Mouse (Mus musculus) hindbrain, embryonic 12.5 days (tissue): ENCODE data around the gene Slc25a47. TPM values are rescaled to one million over a fixed set of nuclear protein-coding genes. Genes with fewer than 3 reads are reported as not detected.

ENCODE experiments used
- ATAC-seq: fragments of 200-750 bp; cut with Nextera tagmentation; 2 replicates; pipeline ENCODE4 v1.8.0; 2017; ENCODE audit warnings: moderate TSS enrichment; ENCODE audit not compliant: low FRiP score
- H3K27ac ChIP-seq: fragments of 300-500 bp; sonication (generic); 2 replicates; pipeline ENCODE4 v1.5.1; 2016; ENCODE audit warnings: mild to moderate bottlenecking
- H3K27me3 ChIP-seq: fragments of 300-500 bp; sonication (generic); 2 replicates; pipeline ENCODE4 v1.6.1; 2016; ENCODE audit warnings: mild to moderate bottlenecking
- H3K36me3 ChIP-seq: fragments of 300-500 bp; sonication (generic); 2 replicates; pipeline ENCODE4 v1.6.1; 2016; ENCODE audit warnings: mild to moderate bottlenecking
- H3K4me1 ChIP-seq: fragments of 300-500 bp; sonication (generic); 2 replicates; pipeline ENCODE4 v1.6.1; 2016
- H3K4me2 ChIP-seq: fragments of 300-500 bp; sonication (generic); replicated peaks from 2 replicates; pipeline ENCODE4 v1.6.1; 2016; ENCODE audit warnings: mild to moderate bottlenecking
- H3K4me3 ChIP-seq: fragments of 300-500 bp; sonication (generic); 2 replicates; pipeline ENCODE4 v1.5.1; 2016; ENCODE audit warnings: mild to moderate bottlenecking
- H3K9ac ChIP-seq: fragments of 300-500 bp; sonication (generic); 2 replicates; pipeline ENCODE4 v1.6.1; 2016; ENCODE audit warnings: mild to moderate bottlenecking, moderate library complexity
- H3K9me3 ChIP-seq: fragments of 300-500 bp; sonication (generic); replicated peaks from 2 replicates; pipeline ENCODE4 v1.6.1; 2016; ENCODE audit warnings: mild to moderate bottlenecking
- WGBS: fragments of 180-500 bp; shearing (Covaris S2); methylation state at CpG from one replicate; pipeline ENCODE4 v1.1.7; 2016; 5-methylcytosine and 5-hydroxymethylcytosine counted together
- polyA plus RNA-seq: library from polyadenylated mRNA; unstranded; fragments of >200 nt; fragmentation: Nextera tagmentation; extraction: Ambion mirVana; gene quantifications from 2 replicates; pipeline ENCODE4 v1.2.1, GENCODE M21; 2016

Gene Slc25a47
- polyA plus RNA-seq, 1 experiment from 2014 or later, result 11.1 TPM

DNA sequence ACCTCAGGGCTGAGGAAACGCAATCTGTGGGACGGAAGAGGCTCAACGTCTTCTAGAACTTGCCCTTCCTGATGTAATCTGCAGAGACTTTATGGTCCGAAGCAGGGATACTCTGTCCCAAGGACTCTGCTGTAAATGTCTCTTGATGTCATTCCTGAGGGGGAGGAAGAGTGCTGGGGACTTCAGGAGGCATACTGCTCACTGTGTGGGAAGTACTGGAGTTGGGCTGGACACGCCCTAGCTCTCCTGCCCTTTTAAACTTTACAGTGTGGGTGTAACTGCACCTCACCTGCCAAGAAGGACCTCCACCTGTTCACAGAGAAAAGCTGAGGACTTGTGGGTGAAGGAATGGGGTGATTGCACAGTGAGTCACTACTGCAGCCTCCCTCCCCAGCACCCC, 44.8 kb downstream of the Slc25a47 start:
- no peaks in the 10 kb centered on the region for H3K4me1 ChIP-seq
- no peak overlapping the region for H3K9ac ChIP-seq
- no peaks in the 10 kb centered on the region for H3K9me3 ChIP-seq
- WGBS, result 92% methylated on average over 5 of the region's 5 CpGs
- ATAC-seq, result no peak
- H3K27ac ChIP-seq, result no peak overlapping the region
- H3K4me2 ChIP-seq, result no peak overlapping the region
- H3K27me3 ChIP-seq, result no peaks in the 10 kb centered on the region
- H3K36me3 ChIP-seq, result peaks cover 70% of the 10 kb centered on the region
- no peak overlapping the region for H3K4me3 ChIP-seq

DNA sequence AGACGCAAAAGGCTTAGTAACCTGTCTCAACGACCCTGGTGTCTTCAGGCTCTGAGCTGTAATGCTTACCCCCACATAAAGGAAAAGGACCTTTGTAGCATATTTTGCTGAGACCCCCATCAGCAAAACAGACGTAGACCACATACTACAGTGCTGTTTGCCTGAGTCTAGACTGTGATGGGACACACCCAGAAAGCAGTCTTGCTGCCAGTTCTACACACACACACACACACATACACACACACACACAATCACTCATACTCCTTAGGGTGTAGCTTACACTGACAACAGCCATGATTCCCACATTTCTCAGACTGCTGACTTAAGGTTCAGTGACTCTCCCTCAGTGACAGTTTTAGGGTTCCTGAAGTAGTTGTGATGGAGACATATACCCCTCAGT, 45.3 kb downstream of the Slc25a47 start:
- H3K27ac ChIP-seq, result no peak overlapping the region
- H3K9me3 ChIP-seq, result no peaks in the 10 kb centered on the region
- H3K36me3 ChIP-seq, result peaks cover 73% of the 10 kb centered on the region
- no peak overlapping the region for H3K9ac ChIP-seq
- no peak for ATAC-seq
- no peaks in the 10 kb centered on the region for H3K4me1 ChIP-seq
- 95% methylated on average over 3 of the region's 3 CpGs for WGBS
- H3K4me3 ChIP-seq, result no peak overlapping the region
- no peak overlapping the region for H3K4me2 ChIP-seq
- no peaks in the 10 kb centered on the region for H3K27me3 ChIP-seq

DNA sequence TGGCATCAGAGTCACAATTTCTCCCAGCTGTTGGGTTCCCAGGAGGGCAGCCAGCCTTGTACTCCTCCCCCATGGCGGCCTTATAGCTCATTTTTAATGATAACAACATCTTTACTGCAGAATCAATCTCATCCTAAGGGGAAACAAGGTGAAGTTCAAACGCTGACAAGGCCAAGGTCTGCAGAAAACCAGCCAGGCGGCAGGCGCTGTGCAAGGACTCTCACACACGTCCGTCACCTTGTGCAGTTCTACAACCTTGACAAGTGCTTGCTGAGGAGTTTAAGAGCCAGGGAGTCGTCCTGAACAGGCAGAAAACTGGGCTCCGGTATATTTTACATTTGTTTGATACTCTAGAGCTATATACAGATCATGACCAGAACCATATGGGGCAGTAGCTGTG, 46.9 kb downstream of the Slc25a47 start:
- no peak overlapping the region for H3K4me2 ChIP-seq
- H3K4me1 ChIP-seq, result no peaks in the 10 kb centered on the region
- H3K9ac ChIP-seq, result no peak overlapping the region
- H3K36me3 ChIP-seq, result peaks cover 83% of the 10 kb centered on the region
- H3K27me3 ChIP-seq, result no peaks in the 10 kb centered on the region
- H3K4me3 ChIP-seq, result no peak overlapping the region
- no peak overlapping the region for H3K27ac ChIP-seq
- no peaks in the 10 kb centered on the region for H3K9me3 ChIP-seq
- WGBS, result 86% methylated on average over 8 of the region's 8 CpGs
- no peak for ATAC-seq

DNA sequence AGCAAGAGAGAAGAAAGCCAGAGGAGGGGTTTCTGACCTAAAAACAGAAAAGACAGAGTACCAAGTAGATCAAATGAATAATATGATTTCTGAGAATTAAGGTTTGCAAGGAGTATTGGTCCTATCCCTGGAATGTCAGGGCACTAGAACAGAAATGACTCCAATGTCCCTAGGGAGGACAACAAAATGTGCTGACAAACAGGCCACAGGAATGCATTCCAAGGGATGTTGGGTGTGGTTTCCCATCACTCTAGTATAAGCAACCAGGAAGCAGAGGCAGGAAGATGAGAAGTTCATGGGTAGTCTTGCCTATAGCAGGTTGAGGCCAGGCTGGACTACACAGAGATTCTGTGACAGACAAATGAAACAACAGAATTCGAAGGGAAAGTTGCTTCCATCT, 50.1 kb downstream of the Slc25a47 start:
- Histone ChIP-seq H3K36me3 (peaks cover 83% of the 10 kb centered on the region), H3K4me3 (no peak overlapping the region), H3K9ac (no peak overlapping the region), H3K27ac (no peak overlapping the region), H3K4me1 (no peaks in the 10 kb centered on the region), H3K4me2 (no peak overlapping the region), H3K27me3 (no peaks in the 10 kb centered on the region), H3K9me3 (no peaks in the 10 kb centered on the region)
- no peak for ATAC-seq
- WGBS, result 92% methylated on average over 1 of the region's 1 CpGs

DNA sequence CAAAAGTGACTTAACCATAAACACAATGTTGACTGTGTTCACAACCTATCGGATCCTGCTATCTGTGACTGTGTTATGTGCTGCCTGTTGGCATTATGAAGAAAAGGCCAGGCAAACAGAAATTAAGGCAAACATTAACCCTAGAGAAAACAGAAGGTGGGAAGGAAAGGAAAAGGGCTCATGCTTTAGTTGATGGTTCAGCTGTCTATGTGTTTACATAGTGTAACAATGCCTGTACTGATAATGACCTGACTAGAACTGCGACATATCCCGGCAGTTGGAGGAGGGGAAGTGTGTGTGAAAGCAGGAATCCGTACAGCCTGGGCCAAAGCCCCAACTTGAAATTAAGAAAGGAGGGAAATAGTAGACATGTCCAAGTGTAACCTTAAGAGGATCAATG, 51.2 kb downstream of the Slc25a47 start:
- Histone ChIP-seq H3K4me2 (no peak overlapping the region), H3K27me3 (no peaks in the 10 kb centered on the region), H3K9me3 (no peaks in the 10 kb centered on the region), H3K9ac (no peak overlapping the region), H3K4me3 (no peak overlapping the region), H3K36me3 (peaks cover 77% of the 10 kb centered on the region), H3K4me1 (no peaks in the 10 kb centered on the region), H3K27ac (no peak overlapping the region)
- WGBS, result 91% methylated on average over 4 of the region's 4 CpGs
- no peak for ATAC-seq

DNA sequence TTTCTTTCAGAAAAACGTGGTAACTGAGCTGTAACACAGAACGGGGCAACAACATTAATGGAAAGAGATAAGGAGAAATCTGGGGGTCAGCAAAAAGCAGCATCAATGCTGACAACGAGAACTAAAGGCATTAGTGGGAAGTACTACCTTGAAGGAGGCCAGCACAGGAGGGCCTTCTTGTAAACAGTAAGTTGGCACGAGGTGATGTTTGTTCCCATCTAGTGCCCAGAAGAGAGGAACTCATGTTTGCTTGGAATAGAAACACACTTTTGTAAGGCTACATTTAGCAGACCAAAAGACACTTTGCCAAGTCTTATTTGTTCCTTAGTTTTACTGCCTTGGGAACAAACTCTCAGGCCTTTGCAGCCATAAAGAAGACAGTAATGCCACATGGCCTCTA, 52.8 kb downstream of the Slc25a47 start:
- Histone ChIP-seq H3K27me3 (no peaks in the 10 kb centered on the region), H3K4me2 (no peak overlapping the region), H3K4me3 (no peak overlapping the region), H3K36me3 (peaks cover 62% of the 10 kb centered on the region), H3K9ac (no peak overlapping the region), H3K4me1 (peaks cover 13% of the 10 kb centered on the region), H3K9me3 (no peaks in the 10 kb centered on the region), H3K27ac (no peak overlapping the region)
- no peak for ATAC-seq
- WGBS, result 70% methylated on average over 4 of the region's 4 CpGs

DNA sequence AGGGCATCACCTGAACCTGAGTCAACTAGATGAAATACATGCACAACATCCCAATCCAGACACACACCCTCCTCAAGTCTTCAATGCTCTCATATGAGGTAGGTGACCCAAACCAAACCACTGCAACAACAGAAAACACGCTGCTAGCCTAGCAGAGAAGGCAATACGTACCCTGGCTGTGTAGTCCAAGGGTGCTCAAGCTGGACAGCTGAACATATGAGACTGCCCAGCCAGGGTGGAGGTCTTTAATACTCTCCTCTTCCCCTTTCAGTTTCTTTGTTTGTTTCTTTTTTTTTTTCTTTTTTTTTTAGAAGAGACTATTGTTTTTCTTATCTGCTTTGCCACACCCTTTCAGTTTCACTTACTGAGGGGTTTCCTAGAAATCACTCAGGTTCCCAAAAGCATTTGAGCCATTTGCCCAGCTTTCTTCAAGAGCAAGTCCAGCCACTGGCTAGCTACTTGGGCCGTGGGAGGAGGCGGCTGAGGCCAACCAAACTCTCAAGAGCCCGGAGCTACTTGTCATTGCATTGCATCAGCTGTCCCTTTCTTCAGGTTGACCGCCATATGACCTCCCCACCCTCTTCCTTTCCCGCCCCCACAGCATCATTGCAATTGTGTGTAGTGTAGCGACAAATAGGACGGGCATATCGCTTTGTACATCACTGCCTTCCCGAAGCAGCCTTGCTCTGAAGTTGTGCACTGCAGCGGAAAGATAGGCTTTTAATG, 57.3 kb downstream of the Slc25a47 start, which contains the start of gene Wdr25:
TSS of gene Wdr25 (plus strand) at position 643 of the 726 bp plus-strand sequence.
- Histone ChIP-seq H3K4me2 (peak within 1 kb of the TSS; percentile 95), H3K9ac (peak within 1 kb of the TSS; percentile 79), H3K4me1 (peaks cover 24% of the 10 kb centered on the region), H3K27me3 (no peaks in the 10 kb centered on the region), H3K4me3 (peak within 1 kb of the TSS; percentile 81), H3K27ac (peak within 1 kb of the TSS; percentile 30; the same call in 1 of the 2 replicates), H3K9me3 (no peaks in the 10 kb centered on the region), H3K36me3 (peaks cover 21% of the 10 kb centered on the region)
- ATAC-seq, result no peak
- 22% methylated on average over 12 of the region's 12 CpGs for whole genome bisulfite sequencing

DNA sequence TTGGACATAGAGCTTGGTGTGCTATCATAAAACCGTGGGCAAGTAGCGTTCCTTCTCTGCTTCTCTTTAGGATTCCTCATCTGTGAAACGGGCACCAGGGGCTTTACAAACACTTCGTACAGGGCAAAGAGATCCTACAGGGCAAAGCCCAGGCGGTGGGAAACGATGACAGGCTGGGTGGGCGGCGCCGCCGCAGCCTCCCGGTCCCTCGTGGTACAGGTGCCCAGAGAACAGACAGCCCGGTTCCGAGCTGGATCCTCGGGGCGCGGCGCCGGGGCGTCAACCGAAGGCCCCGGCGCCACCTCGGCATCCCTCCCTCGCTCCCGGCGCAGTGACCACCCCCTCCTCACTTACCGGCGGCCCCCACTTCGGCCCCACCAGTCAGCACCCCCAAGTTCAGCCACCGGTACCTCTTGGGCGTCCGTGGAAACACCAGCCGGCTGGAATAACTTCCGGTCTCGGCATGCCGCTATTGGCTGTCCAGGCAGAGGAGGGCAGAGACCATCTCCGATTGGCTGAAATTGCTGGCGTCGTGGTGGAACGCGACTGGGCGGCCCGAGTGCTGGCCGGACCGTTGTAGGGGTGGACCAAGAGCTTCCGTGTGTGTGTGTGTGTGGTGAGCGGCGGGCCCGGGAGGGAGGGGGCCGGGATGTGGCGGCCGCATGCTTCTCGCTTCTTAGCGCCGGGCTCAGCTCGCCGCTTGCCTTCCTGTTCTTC, 58.0 kb downstream of the Slc25a47 start, which contains the start of gene Wars:
TSS of gene Wars (minus strand) at position 460 of the 717 bp plus-strand sequence.
- Histone ChIP-seq H3K27me3 (no peaks in the 10 kb centered on the region), H3K9me3 (no peaks in the 10 kb centered on the region), H3K4me3 (peak within 1 kb of the TSS; percentile 81), H3K4me1 (peaks cover 24% of the 10 kb centered on the region), H3K4me2 (peak within 1 kb of the TSS; percentile 95), H3K27ac (peak within 1 kb of the TSS; percentile 30; the same call in 1 of the 2 replicates), H3K36me3 (peaks cover 24% of the 10 kb centered on the region), H3K9ac (peak within 1 kb of the TSS; percentile 79)
- WGBS, result under 1% methylated on average over 58 of the region's 58 CpGs
- ATAC-seq, result peak; percentile 100

DNA sequence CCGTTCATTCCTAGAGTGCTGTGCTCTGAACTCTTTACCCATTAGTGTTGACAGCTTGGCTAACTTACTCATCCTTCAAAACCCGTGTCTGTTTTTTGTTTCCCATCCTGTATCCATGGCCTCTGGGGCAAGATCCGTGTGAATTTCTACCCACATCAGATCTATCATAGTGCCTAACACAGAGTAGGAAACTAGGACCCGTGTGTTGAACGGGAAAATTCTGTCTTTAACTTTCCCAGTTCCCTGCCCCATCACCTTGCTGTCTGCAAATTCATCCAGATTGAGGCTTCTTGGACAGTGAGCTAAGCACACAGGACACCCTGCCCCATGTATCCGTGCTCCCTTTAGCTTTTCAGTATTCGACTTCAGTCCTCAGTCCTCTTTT, 58.6 kb downstream of the Slc25a47 start:
- Histone ChIP-seq H3K36me3 (peaks cover 24% of the 10 kb centered on the region), H3K4me1 (peaks cover 24% of the 10 kb centered on the region), H3K9ac (peak overlapping the region; percentile 65), H3K27me3 (no peaks in the 10 kb centered on the region), H3K4me3 (peak overlapping the region; percentile 81), H3K4me2 (peak overlapping the region; percentile 74), H3K9me3 (no peaks in the 10 kb centered on the region), H3K27ac (peak overlapping the region; percentile 30; the same call in 1 of the 2 replicates)
- ATAC-seq, result no peak; the same call in none of the 2 replicates
- 5% methylated on average over 7 of the region's 7 CpGs for WGBS

DNA sequence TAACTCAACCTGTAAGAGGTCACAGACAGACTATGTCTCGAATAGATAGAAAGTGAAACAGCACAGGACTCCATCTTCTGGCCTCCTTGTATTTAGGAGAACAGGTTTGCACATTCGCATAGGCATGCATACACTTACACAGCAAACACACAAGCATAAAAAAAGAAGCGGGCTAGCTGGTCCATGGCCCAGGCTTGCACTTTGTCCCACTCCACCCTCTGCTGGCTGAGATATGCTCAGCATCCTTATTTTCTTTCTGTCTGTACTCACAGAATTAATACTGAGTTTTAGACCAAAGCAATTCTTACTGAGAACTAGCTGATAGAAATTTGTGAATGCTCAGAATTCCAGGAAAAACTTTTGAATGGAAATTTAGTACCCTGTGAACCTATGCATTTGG, 60.2 kb downstream of the Slc25a47 start:
- WGBS, result 71% methylated on average over 3 of the region's 3 CpGs
- H3K4me3 ChIP-seq, result no peak overlapping the region
- peaks cover 9% of the 10 kb centered on the region; the same call in 1 of the 2 replicates for H3K36me3 ChIP-seq
- no peak overlapping the region for H3K4me2 ChIP-seq
- ATAC-seq, result no peak
- no peak overlapping the region for H3K27ac ChIP-seq
- peaks cover 24% of the 10 kb centered on the region for H3K4me1 ChIP-seq
- H3K9ac ChIP-seq, result no peak overlapping the region
- H3K9me3 ChIP-seq, result no peaks in the 10 kb centered on the region
- H3K27me3 ChIP-seq, result no peaks in the 10 kb centered on the region

DNA sequence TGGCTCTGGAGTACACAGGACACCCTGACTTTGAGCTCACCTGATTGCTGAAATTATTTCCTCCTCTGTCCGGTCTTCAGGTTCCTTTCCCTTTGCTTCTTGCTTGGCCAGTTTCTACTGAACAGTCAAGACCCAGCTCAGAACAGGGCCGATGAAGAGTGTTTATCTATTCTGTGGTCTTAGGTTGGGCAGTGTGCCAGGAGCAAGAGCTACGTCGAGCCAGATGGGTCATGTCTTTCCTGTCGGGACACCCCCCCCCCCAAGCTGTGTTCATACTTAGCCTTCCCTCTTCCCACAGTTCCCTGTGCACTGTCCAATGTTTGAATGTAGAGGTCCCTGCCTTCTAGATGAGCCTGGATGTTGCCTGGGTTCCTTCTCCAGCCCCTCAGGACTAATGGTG, 65.5 kb downstream of the Slc25a47 start:
- ATAC-seq, result no peak
- no peak overlapping the region for H3K4me2 ChIP-seq
- H3K4me3 ChIP-seq, result no peak overlapping the region
- no peak overlapping the region for H3K27ac ChIP-seq
- H3K9me3 ChIP-seq, result no peaks in the 10 kb centered on the region
- H3K36me3 ChIP-seq, result peaks cover 9% of the 10 kb centered on the region; the same call in 1 of the 2 replicates
- 76% methylated on average over 5 of the region's 5 CpGs for WGBS
- H3K4me1 ChIP-seq, result peaks cover 28% of the 10 kb centered on the region
- H3K27me3 ChIP-seq, result no peaks in the 10 kb centered on the region
- H3K9ac ChIP-seq, result no peak overlapping the region

DNA sequence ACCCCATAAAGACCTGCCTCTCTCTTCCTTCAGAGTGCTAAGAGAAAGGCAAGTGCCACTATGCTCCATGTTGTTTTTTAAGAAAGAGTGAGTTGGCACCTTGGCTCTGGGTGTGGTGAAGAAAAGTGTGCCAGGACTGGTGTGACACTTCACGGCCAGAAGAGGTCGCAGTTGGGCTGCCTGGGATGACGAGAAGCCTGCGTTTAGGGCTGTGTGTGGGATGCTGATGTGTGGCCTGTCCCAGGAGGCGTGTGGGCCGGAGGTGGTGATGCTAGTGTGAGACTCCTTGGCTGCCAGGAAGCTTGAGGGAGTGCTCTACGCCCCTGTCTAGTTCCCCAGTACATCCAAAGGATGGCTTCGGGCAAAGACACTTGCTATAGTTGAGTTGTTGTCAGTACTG, 67.1 kb downstream of the Slc25a47 start:
- no peak overlapping the region for H3K4me2 ChIP-seq
- no peak overlapping the region for H3K27ac ChIP-seq
- ATAC-seq, result no peak
- no peak overlapping the region for H3K4me3 ChIP-seq
- H3K36me3 ChIP-seq, result peaks cover 9% of the 10 kb centered on the region; the same call in 1 of the 2 replicates
- H3K9ac ChIP-seq, result no peak overlapping the region
- WGBS, result 17% methylated on average over 8 of the region's 8 CpGs
- H3K4me1 ChIP-seq, result peaks cover 36% of the 10 kb centered on the region
- H3K9me3 ChIP-seq, result no peaks in the 10 kb centered on the region
- H3K27me3 ChIP-seq, result no peaks in the 10 kb centered on the region
